Mouse (Mus musculus): Measurements from ENCODE around the gene A930018P22Rik. TPM values are rescaled to one million over a fixed set of nuclear protein-coding genes. Genes with fewer than 3 reads are reported as not detected.

The A930018P22Rik gene
- total RNA-seq (2023): not detected

GRCm38 (mm10) chr2:104122505-104123378 lies at the start of gene A930018P22Rik:
Gene A930018P22Rik, plus strand, starts transcription at chr2:104122769.

GRCm38 (mm10) chr2:104095741-104096213 lies 26.8 kb upstream of the A930018P22Rik start, which contains the start of gene Cd59a:
Gene Cd59a, plus strand, starts transcription at chr2:104095801.

Other genes starting within 250 kb of the A930018P22Rik start
- gene Lmo2, start 164.8 kb upstream of the A930018P22Rik start, total RNA-seq (2023): 12.5 TPM
- gene Fbxo3, start 95.0 kb upstream of the A930018P22Rik start, total RNA-seq (2023): 25.6 TPM
- gene 4931422A03Rik, start 94.4 kb upstream of the A930018P22Rik start, total RNA-seq (2023): not detected
- 0.92 TPM for gene Gm10912, start 56.9 kb upstream of the A930018P22Rik start, total RNA-seq (2023)
- not detected for gene Gm10799, start 54.2 kb upstream of the A930018P22Rik start, total RNA-seq (2023)
- gene Cd59b, start 52.9 kb upstream of the A930018P22Rik start, total RNA-seq (2023): not detected
- gene Cd59a, start 27.0 kb upstream of the A930018P22Rik start, total RNA-seq (2023): not detected

Measured in CD8-positive naive resting alpha-beta T cell, adult 57 days (primary cell).